Mouse (Mus musculus): Measurements from ENCODE around the gene Pdgfc.

DNA sequence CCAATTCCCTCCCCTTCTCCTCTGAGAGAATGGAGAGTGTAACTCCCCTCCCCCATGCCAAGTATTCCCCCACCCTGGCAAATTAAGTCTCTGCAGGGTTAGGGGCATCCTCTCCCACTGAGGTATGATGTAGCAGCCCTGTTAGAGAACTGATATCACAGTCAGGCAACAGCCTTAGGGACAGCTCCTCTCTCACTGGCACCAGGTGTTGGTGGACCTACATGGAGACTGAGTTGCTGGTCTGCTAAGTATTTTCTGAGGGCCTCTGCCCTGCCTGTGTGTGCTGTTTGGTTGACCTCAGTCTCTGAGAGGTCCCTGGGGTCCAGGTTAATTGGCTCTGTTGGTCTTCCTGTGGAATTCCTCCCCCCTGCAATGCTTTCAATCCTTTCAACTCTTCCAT lies 114.0 kb downstream of the Pdgfc start:
- TF ChIP-seq CTCF (IDR thresholded peaks at IDR 0.05; ENCODE audit: low read depth) (no peak), EP300 (IDR thresholded peaks at IDR 0.05; ENCODE audit: low read depth) (no peak)

All from liver, embryonic 14.5 days (tissue).